Mouse (Mus musculus) embryo, embryonic 10 days (tissue): ENCODE data around the gene Ovca2.

ENCODE experiments used
- DNase-seq: peaks from one replicate; pipeline ENCODE4 v3.0.0-alpha.2; 2015; ENCODE audit warnings: low spot score

Ovca2 gene

DNA sequence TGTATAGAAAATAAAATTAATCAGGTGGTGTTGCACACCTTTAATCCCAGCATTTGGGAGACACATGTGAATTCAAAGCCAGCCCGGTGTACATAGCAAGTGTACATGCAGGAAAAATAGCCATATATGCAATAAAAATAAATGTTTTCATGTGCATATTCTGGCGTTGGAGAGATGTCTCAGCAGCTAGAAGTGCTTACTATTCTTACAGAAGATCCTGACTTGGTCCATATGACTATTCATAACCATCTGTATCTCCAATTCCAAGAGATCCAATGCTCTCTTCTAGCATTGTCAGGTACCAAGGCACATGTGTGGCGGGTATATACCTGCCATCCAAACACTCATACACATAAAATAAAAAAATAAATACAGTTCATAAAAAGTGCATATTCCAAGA is 52.3 kb downstream of the Ovca2 start:
- DNase-seq: no peak
